Mouse (Mus musculus) embryo, embryonic 11 days (tissue): ENCODE measurements around the gene Kif5c.

Experiments used
- DNase-seq: peaks from one replicate; pipeline ENCODE4 v3.0.0-alpha.2; 2015

Kif5c gene

GRCm38 (mm10) chr2:49672501-49672874 lies 53.4 kb downstream of the Kif5c start:
- DNase-seq = no peak

- DNase-seq = no peak
Observed at GRCm38 (mm10) chr2:49676020-49676419, 56.9 kb downstream of the Kif5c start.

GRCm38 (mm10) chr2:49678386-49678785 lies 59.3 kb downstream of the Kif5c start:
- no peak for DNase-seq

- DNase-seq = no peak
Observed at GRCm38 (mm10) chr2:49679135-49679964, 60.3 kb downstream of the Kif5c start.

- DNase-seq = no peak
Observed at GRCm38 (mm10) chr2:49682754-49683153, 63.7 kb downstream of the Kif5c start.

GRCm38 (mm10) chr2:49684808-49685207 lies 65.7 kb downstream of the Kif5c start:
- DNase-seq = no peak

GRCm38 (mm10) chr2:49690421-49690826 lies 71.3 kb downstream of the Kif5c start:
- DNase-seq = no peak

- no peak for DNase-seq
Observed at GRCm38 (mm10) chr2:49691441-49691840, 72.3 kb downstream of the Kif5c start.

- DNase-seq = no peak
Observed at GRCm38 (mm10) chr2:49694727-49695126, 75.6 kb downstream of the Kif5c start.

- DNase-seq = no peak
Observed at GRCm38 (mm10) chr2:49695461-49695860, 76.4 kb downstream of the Kif5c start.

- DNase-seq = no peak
Observed at GRCm38 (mm10) chr2:49698851-49699250, 79.8 kb downstream of the Kif5c start.

- DNase-seq = no peak
Observed at GRCm38 (mm10) chr2:49700176-49700971, 81.3 kb downstream of the Kif5c start.

- peak; percentile 33 for DNase-seq
Observed at GRCm38 (mm10) chr2:49710223-49710622, 91.1 kb downstream of the Kif5c start.

- no peak for DNase-seq
Observed at GRCm38 (mm10) chr2:49711693-49712092, 92.6 kb downstream of the Kif5c start.

GRCm38 (mm10) chr2:49712336-49712887 lies 93.3 kb downstream of the Kif5c start:
- DNase-seq = no peak

GRCm38 (mm10) chr2:49716490-49716889 lies 97.4 kb downstream of the Kif5c start:
- DNase-seq = no peak

- DNase-seq = peak; percentile 33
Observed at GRCm38 (mm10) chr2:49717437-49718116, 98.5 kb downstream of the Kif5c start.

GRCm38 (mm10) chr2:49718492-49718891 lies 99.4 kb downstream of the Kif5c start:
- DNase-seq = peak; percentile 38

- DNase-seq = peak; percentile 57
Observed at GRCm38 (mm10) chr2:49718935-49719850, 100.1 kb downstream of the Kif5c start.

GRCm38 (mm10) chr2:49719854-49720253 lies 100.8 kb downstream of the Kif5c start:
- DNase-seq = peak; percentile 83

- DNase-seq = no peak
Observed at GRCm38 (mm10) chr2:49720343-49720742, 101.2 kb downstream of the Kif5c start.

GRCm38 (mm10) chr2:49722331-49722730 lies 103.2 kb downstream of the Kif5c start:
- no peak for DNase-seq
